Mouse (Mus musculus) midbrain, embryonic 16.5 days (tissue): ENCODE data around the gene Tm9sf2. TPM values are rescaled to one million over a fixed set of nuclear protein-coding genes. Genes with fewer than 3 reads are reported as not detected.

Experiments
- ATAC-seq: fragments of 200-750 bp; cut with Nextera tagmentation; 2 replicates; pipeline ENCODE4 v1.8.0; 2017; ENCODE audit warnings: moderate TSS enrichment
- H3K27ac ChIP-seq: fragments of 300-500 bp; sonication (generic); 2 replicates; pipeline ENCODE4 v1.5.1; 2014; ENCODE audit warnings: mild to moderate bottlenecking, low read length, mixed read lengths
- H3K27me3 ChIP-seq: fragments of 300-500 bp; sonication (generic); 2 replicates; pipeline ENCODE4 v1.6.1; 2014; ENCODE audit warnings: low read depth, low read length, mixed read lengths; ENCODE audit not compliant: control insufficient read depth, insufficient read depth
- H3K36me3 ChIP-seq: fragments of 300-500 bp; sonication (generic); 2 replicates; pipeline ENCODE4 v1.6.1; 2014; ENCODE audit warnings: mild to moderate bottlenecking, low read length, moderate library complexity, mixed read lengths; ENCODE audit not compliant: control insufficient read depth, insufficient read depth
- H3K4me1 ChIP-seq: fragments of 300-500 bp; sonication (generic); 2 replicates; pipeline ENCODE4 v1.6.1; 2014; ENCODE audit warnings: mild to moderate bottlenecking, low read length, mixed read lengths; ENCODE audit not compliant: control insufficient read depth, insufficient read depth
- H3K4me2 ChIP-seq: fragments of 300-500 bp; sonication (generic); 2 replicates; pipeline ENCODE4 v1.6.1; 2014; ENCODE audit warnings: mild to moderate bottlenecking, low read length, mixed read lengths
- H3K4me3 ChIP-seq: fragments of 300-500 bp; sonication (generic); 2 replicates; pipeline ENCODE4 v1.5.1; 2014; ENCODE audit warnings: low read depth, mild to moderate bottlenecking, low read length, moderate library complexity, mixed read lengths
- H3K9ac ChIP-seq: fragments of 300-500 bp; sonication (generic); 2 replicates; pipeline ENCODE4 v1.6.1; 2014; ENCODE audit warnings: low read depth, low read length, mixed read lengths
- H3K9me3 ChIP-seq: fragments of 300-500 bp; sonication (generic); replicated peaks from 2 replicates; pipeline ENCODE4 v1.6.1; 2014; ENCODE audit warnings: mild to moderate bottlenecking, low read length, mixed read lengths; ENCODE audit not compliant: control insufficient read depth, poor library complexity, severe bottlenecking
- WGBS: fragments of 180-500 bp; shearing (Covaris S2); extraction: QIAGEN DNeasy Blood & Tissue Kit; methylation state at CpG from one replicate; pipeline ENCODE4 v1.1.7; 2014; 5-methylcytosine and 5-hydroxymethylcytosine counted together
- polyA plus RNA-seq: library from polyadenylated mRNA; unstranded; fragments of >200 nt; fragmentation: Nextera tagmentation; extraction: Ambion mirVana; gene quantifications from 2 replicates; pipeline ENCODE4 v1.2.1, GENCODE M21; 2015

Gene Tm9sf2
- polyA plus RNA-seq, 1 experiment from 2014 or later: 112 TPM

DNA sequence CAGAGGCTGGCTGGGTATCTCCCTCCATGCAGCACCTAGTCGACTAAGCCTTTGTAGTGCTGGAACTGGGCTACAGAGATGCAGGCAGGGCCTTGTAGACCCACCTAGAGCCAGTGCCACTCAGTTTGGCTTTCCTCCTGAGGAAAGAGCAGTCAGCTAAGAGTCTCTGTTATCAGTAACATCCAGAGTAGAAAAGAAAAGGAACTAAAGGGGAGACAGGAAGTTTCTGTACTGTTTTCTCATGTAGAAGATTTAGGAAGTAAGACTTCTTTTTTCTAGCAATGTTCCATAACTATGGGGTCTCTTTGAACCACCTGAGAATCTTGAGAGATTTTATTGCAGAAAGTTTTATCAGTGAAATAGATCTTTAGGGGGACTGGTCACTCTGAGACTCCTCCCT, 38.5 kb downstream of the Tm9sf2 start:
- no peak for ATAC-seq

DNA sequence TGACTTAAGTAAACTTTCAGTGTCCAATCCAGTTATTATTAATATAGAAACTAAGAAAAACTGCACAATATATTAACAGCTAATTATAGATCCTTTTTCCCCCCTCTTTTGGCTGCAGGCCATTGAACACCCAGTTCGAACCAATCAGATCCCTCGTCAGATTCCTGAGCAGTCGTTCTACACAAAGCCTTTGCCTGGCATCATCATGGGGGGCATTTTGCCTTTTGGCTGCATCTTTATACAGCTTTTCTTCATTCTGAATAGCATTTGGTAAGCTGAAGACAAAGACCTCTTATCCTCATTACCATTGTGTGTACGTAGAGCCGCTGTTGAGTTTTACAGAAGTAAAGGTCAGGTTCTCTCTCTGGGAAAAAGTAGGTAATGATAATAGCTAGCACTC, 43.8 kb downstream of the Tm9sf2 start:
- peaks cover 28% of the 10 kb centered on the region for H3K36me3 ChIP-seq
- no peak overlapping the region for H3K9ac ChIP-seq
- WGBS: 17% methylated on average over 5 of the region's 5 CpGs
- no peak overlapping the region for H3K27ac ChIP-seq
- no peaks in the 10 kb centered on the region for H3K4me1 ChIP-seq
- no peaks in the 10 kb centered on the region for H3K27me3 ChIP-seq
- no peak overlapping the region for H3K4me3 ChIP-seq
- ATAC-seq: no peak
- H3K4me2 ChIP-seq: no peak overlapping the region
- H3K9me3 ChIP-seq: no peaks in the 10 kb centered on the region

More for the DNA sequence above, 38.5 kb downstream of the Tm9sf2 start:
- 75% methylated on average over 1 of the region's 1 CpGs for WGBS
- no peak overlapping the region for H3K27ac ChIP-seq
- no peak overlapping the region for H3K4me3 ChIP-seq
- H3K27me3 ChIP-seq: no peaks in the 10 kb centered on the region
- peaks cover 28% of the 10 kb centered on the region for H3K36me3 ChIP-seq
- no peaks in the 10 kb centered on the region for H3K9me3 ChIP-seq
- H3K9ac ChIP-seq: no peak overlapping the region
- H3K4me2 ChIP-seq: no peak overlapping the region
- no peaks in the 10 kb centered on the region for H3K4me1 ChIP-seq

DNA sequence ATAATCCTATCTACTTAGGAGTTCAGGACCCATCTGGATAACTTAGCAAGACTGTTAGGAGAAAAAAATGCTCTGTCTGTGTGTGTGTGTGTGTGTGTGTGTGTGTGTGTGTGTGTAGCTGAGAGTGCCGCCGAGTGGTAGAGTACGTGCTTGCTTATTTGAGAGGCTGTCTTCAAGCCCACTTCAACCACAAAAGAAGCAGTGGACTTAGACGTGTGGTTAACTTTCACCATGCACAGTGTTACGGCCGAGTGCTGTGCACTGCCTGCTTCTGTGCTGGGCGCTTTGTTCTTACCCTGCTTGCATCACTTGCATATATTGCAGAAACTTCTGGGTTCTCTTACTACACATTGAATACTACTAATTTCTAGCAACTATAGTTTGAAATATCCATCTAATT, 50.9 kb downstream of the Tm9sf2 start:
- WGBS: 81% methylated on average over 7 of the region's 7 CpGs
- Histone ChIP-seq H3K4me3 (no peak overlapping the region), H3K27me3 (no peaks in the 10 kb centered on the region), H3K4me1 (no peaks in the 10 kb centered on the region), H3K4me2 (no peak overlapping the region), H3K27ac (no peak overlapping the region), H3K9me3 (no peaks in the 10 kb centered on the region), H3K9ac (no peak overlapping the region), H3K36me3 (peaks cover 11% of the 10 kb centered on the region)
- ATAC-seq: no peak

DNA sequence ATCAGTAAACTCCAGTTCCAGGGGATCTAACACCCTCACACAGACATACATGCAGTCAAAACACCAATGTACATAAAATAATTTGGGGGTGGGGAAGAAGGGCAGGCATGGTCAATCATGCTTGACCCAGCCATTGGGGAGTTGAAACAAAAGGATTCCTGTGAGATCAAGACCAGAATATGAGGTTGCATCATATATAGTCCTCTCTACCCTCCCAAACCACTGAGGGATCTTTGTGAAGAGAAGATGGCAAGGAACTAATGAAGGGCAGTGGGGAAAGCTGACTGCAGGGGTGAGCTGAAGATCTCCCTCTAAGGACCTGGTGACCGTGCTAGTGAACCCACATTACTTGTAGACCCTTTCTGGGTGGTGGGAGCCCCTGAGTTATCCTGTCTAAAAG, 54.1 kb downstream of the Tm9sf2 start:
- no peak for ATAC-seq
- H3K27me3 ChIP-seq: no peaks in the 10 kb centered on the region
- H3K4me2 ChIP-seq: no peak overlapping the region
- no peak overlapping the region for H3K27ac ChIP-seq
- no peak overlapping the region for H3K9ac ChIP-seq
- no peaks in the 10 kb centered on the region for H3K4me1 ChIP-seq
- H3K4me3 ChIP-seq: no peak overlapping the region
- peaks cover 10% of the 10 kb centered on the region for H3K36me3 ChIP-seq
- WGBS: 65% methylated on average over 1 of the region's 1 CpGs
- H3K9me3 ChIP-seq: no peaks in the 10 kb centered on the region

- no peak overlapping the region for H3K27ac ChIP-seq
- no peak overlapping the region for H3K4me2 ChIP-seq
- 55% methylated on average over 7 of the region's 7 CpGs for WGBS
- H3K36me3 ChIP-seq: no peaks in the 10 kb centered on the region
- no peak overlapping the region for H3K4me3 ChIP-seq
- no peak for ATAC-seq
- H3K27me3 ChIP-seq: no peaks in the 10 kb centered on the region
- H3K9ac ChIP-seq: no peak overlapping the region
- H3K9me3 ChIP-seq: no peaks in the 10 kb centered on the region
- peaks cover 14% of the 10 kb centered on the region for H3K4me1 ChIP-seq
Observed at GRCm38 (mm10) chr14:122168912-122169311, 62.1 kb downstream of the Tm9sf2 start.

- H3K4me2 ChIP-seq: no peak overlapping the region; the same call in 1 of the 2 replicates
- peak; percentile 60 for ATAC-seq
- whole genome bisulfite sequencing: 39% methylated on average over 7 of the region's 7 CpGs
Observed at GRCm38 (mm10) chr14:122170202-122170781, 63.5 kb downstream of the Tm9sf2 start.

GRCm38 (mm10) chr14:122171031-122171430, 64.2 kb downstream of the Tm9sf2 start:
- H3K4me1 ChIP-seq: peaks cover 14% of the 10 kb centered on the region
- H3K9ac ChIP-seq: no peak overlapping the region
- no peaks in the 10 kb centered on the region for H3K9me3 ChIP-seq
- WGBS: 81% methylated on average over 7 of the region's 7 CpGs
- H3K36me3 ChIP-seq: no peaks in the 10 kb centered on the region
- 0 out of 2 replicates have a peak, but pooled peaks have one; percentile 25 for ATAC-seq
- no peak overlapping the region for H3K27ac ChIP-seq
- no peak overlapping the region for H3K4me3 ChIP-seq
- H3K4me2 ChIP-seq: no peak overlapping the region
- H3K27me3 ChIP-seq: no peaks in the 10 kb centered on the region

More at GRCm38 (mm10) chr14:122170202-122170781, 63.5 kb downstream of the Tm9sf2 start:
- Histone ChIP-seq H3K4me1 (peaks cover 14% of the 10 kb centered on the region), H3K27ac (peak overlapping the region; percentile 18; the same call in 1 of the 2 replicates), H3K9ac (no peak overlapping the region), H3K4me3 (no peak overlapping the region), H3K9me3 (no peaks in the 10 kb centered on the region), H3K27me3 (no peaks in the 10 kb centered on the region), H3K36me3 (no peaks in the 10 kb centered on the region)

DNA sequence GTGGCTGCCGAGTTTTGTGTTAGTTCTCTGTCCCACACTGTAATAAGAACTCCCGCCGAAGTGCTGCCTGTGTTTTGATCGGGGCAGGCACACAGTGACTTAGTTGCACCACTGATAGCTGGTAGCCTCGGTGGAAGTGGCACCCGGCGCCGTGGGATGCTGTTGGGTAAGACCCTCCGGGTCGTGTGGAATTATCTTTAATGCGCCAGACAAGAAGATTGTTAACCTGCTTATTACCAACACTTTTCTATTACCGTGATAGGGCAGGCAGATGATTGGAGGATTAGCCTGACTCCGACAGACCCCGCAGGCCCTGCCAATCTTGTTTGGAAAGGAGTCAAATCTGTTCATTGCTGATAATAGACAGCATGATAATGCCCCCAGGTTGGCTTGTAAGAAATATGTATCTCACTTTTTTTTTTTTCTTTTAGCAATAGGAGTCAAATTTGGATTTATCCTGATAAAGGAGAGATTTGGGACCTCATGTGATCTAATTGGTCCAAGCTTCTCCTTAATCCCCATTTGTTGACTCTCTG, 69.5 kb downstream of the Tm9sf2 start:
- no peak overlapping the region for H3K4me2 ChIP-seq
- H3K4me3 ChIP-seq: no peak overlapping the region
- peak; percentile 52 for ATAC-seq
- 67% methylated on average over 14 of the region's 14 CpGs for WGBS
- no peaks in the 10 kb centered on the region; the same call in 1 of the 2 replicates for H3K4me1 ChIP-seq
- H3K27ac ChIP-seq: no peak overlapping the region
- H3K27me3 ChIP-seq: no peaks in the 10 kb centered on the region
- no peak overlapping the region for H3K9ac ChIP-seq
- no peaks in the 10 kb centered on the region for H3K9me3 ChIP-seq
- H3K36me3 ChIP-seq: no peaks in the 10 kb centered on the region

DNA sequence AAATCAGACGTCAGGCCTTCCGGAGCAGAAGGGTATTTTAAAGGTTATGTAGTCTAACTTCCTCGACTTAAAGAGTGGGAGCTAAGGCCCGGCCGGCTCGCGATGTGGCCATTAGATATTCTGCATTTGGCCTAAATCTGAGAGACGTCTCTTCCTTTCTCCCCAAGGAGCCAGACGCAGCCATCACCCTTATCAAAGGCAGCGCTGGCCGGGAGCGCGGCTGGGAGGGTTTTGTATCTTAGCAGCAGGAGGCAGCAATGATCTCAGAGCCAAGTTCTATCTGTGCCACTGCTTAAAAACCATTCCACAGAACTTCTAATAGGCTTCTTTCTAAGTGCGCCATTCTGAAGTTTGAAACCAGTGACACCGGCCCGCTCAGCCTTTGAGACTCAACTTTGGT, 72.4 kb downstream of the Tm9sf2 start:
- H3K4me3 ChIP-seq: no peak overlapping the region
- no peaks in the 10 kb centered on the region for H3K4me1 ChIP-seq
- no peak overlapping the region for H3K9ac ChIP-seq
- no peak overlapping the region for H3K27ac ChIP-seq
- no peak overlapping the region for H3K4me2 ChIP-seq
- no peaks in the 10 kb centered on the region for H3K27me3 ChIP-seq
- ATAC-seq: no peak
- H3K9me3 ChIP-seq: no peaks in the 10 kb centered on the region
- H3K36me3 ChIP-seq: no peaks in the 10 kb centered on the region
- 36% methylated on average over 16 of the region's 16 CpGs for WGBS
